Mouse (Mus musculus) liver, postnatal 0 days (tissue): ENCODE data around the gene Plpp2.

Experiments used
- CTCF ChIP-seq: sonication (generic); IDR thresholded peaks from 2 replicates; pipeline ENCODE4 v1.5.1; 2016; ENCODE audit warnings: antibody characterized with exemption, low read depth
- EP300 ChIP-seq: IDR thresholded peaks from 2 replicates; pipeline ENCODE4 v1.6.1; 2016; ENCODE audit warnings: antibody characterized with exemption, low read depth, mild to moderate bottlenecking

DNA sequence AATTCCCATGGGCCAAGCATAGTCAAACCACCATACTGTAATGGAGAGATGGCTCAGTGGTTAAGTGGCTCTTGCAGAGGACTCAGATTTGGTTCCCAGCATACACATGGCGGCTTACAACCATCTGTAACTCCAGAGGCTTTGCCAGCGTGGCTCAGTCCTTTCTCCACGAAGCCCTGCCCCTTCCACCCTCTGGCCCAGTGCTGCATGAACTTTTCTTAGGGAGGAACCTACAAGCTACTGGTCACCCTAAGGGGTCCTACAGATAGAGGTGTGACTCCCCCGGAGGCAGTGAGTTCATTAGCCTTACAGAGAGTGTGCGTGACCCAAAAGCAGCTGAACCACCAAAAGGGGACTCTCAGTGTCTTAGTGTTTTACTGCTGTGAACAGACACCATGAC lies 23.4 kb upstream of the Plpp2 start:
- TF ChIP-seq CTCF (no peak), EP300 (no peak)
